Mouse (Mus musculus) intestine, embryonic 14.5 days (tissue): ENCODE measurements around the gene Pld1. TPM values are rescaled to one million over a fixed set of nuclear protein-coding genes. Genes with fewer than 3 reads are reported as not detected.

Experiments
- ATAC-seq: fragments of 200-750 bp; cut with Nextera tagmentation; replicated peaks from 2 replicates; pipeline ENCODE4 v1.8.0; 2017; ENCODE audit warnings: low read depth, moderate number of reproducible peaks, moderate TSS enrichment, moderate library complexity; ENCODE audit not compliant: low FRiP score, low TSS enrichment
- DNase-seq: peaks from one replicate; pipeline ENCODE4 v3.0.0-alpha.2; 2018; ENCODE audit warnings: low spot score
- H3K27ac ChIP-seq: fragments of 300-500 bp; sonication (generic); 2 replicates; pipeline ENCODE4 v1.5.1; 2014; ENCODE audit warnings: low read depth, mild to moderate bottlenecking, control low read depth
- H3K27me3 ChIP-seq: fragments of 300-500 bp; sonication (generic); replicated peaks from 2 replicates; pipeline ENCODE4 v1.6.1; 2014; ENCODE audit warnings: low read length, control low read depth; ENCODE audit not compliant: control insufficient read depth, insufficient read depth
- H3K36me3 ChIP-seq: fragments of 300-500 bp; sonication (generic); 2 replicates; pipeline ENCODE4 v1.6.1; 2014; ENCODE audit warnings: low read length, control low read depth; ENCODE audit not compliant: control insufficient read depth, insufficient read depth
- H3K4me1 ChIP-seq: fragments of 300-500 bp; sonication (generic); replicated peaks from 2 replicates; pipeline ENCODE4 v1.6.1; 2014; ENCODE audit warnings: low read length, control low read depth, mixed read lengths; ENCODE audit not compliant: control insufficient read depth, insufficient read depth
- H3K4me2 ChIP-seq: fragments of 300-500 bp; sonication (generic); 2 replicates; pipeline ENCODE4 v1.6.1; 2014; ENCODE audit warnings: low read length
- H3K4me3 ChIP-seq: fragments of 300-500 bp; sonication (generic); 2 replicates; pipeline ENCODE4 v1.5.1; 2014; ENCODE audit warnings: low read depth, low read length, control low read depth, mixed read lengths
- H3K9ac ChIP-seq: fragments of 300-500 bp; sonication (generic); 2 replicates; pipeline ENCODE4 v1.6.1; 2014; ENCODE audit warnings: mild to moderate bottlenecking, low read length
- H3K9me3 ChIP-seq: fragments of 300-500 bp; sonication (generic); 2 replicates; pipeline ENCODE4 v1.6.1; 2016; ENCODE audit warnings: low read length, control low read depth; ENCODE audit not compliant: control insufficient read depth
- WGBS: fragments of 180-500 bp; shearing (Covaris S2); extraction: QIAGEN DNeasy Blood & Tissue Kit; methylation state at CpG from one replicate; pipeline ENCODE4 v1.1.7; 2014; 5-methylcytosine and 5-hydroxymethylcytosine counted together
- polyA plus RNA-seq: library from polyadenylated mRNA; unstranded; fragments of >200 nt; fragmentation: Nextera tagmentation; extraction: Ambion mirVana; gene quantifications from 2 replicates; pipeline ENCODE4 v1.2.1, GENCODE M21; 2014

The Pld1 gene
- polyA plus RNA-seq, 1 experiment from 2014 or later, result 7.9 TPM

DNA sequence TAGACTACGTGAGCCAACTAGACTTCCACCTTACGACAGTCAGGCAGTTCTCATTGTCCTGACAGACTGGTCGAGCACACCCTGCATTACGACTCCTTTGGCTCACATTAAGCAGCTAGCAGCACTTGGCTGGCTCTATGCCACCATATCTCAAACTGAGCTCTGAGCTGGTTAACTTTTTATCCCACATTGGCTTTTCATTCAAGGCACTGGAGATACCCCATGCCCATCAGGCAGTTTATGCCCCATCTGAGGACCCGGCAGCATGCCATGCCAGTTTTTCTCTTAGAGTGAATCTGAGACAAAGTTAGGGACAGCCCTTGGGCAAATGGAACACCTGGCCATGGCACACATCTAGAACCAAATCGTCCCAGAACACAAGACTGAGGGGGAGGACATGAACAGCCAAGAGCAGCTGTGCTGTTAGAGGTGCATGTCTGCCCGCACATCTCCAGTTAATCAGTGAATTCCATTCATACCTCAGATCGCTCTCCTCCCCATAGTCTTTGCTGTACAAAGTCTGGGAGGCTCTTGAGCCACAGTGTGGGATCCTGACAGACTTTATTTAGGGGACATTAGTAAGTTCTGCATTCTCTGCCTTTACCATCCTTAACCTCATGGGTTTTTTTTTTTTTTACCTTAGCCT lies 49.5 kb downstream of the Pld1 start:
- Histone ChIP-seq H3K4me3 (no peak overlapping the region), H3K36me3 (no peaks in the 10 kb centered on the region), H3K9ac (no peak overlapping the region), H3K27ac (no peak overlapping the region), H3K4me1 (peaks cover 13% of the 10 kb centered on the region), H3K9me3 (no peaks in the 10 kb centered on the region), H3K4me2 (no peak overlapping the region), H3K27me3 (no peaks in the 10 kb centered on the region)
- ATAC-seq, result no peak
- DNase-seq, result no peak
- WGBS, result 43% methylated on average over 8 of the region's 8 CpGs

DNA sequence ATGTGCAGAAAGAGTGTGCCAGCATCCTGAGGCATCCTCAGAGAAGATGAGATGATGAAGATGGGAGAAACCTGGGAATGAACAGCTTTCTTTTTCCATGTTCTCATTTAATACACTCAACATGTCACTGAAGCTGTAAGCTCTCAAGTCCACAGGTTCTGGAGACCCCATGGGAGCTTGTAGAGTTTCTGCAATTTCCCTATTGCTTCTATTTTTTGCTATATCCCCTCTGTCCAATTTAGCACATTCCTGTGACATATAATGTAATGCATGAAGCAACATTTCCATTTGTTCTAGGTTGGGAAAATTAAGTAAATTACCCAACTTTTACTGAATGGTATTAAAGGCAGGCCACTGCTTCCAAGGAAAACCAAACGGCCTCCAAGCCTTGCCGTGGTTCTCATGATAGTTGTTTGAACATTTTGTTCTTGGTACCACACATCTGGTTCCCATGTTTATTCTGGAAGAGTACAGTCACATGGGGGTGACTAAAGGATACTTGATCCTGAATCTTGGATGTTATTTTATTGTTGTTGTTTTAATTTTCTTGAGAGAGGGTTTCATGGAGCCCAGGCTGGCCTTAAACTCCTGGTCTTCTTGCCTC lies 52.7 kb downstream of the Pld1 start:
- Histone ChIP-seq H3K4me2 (no peak overlapping the region), H3K9me3 (no peaks in the 10 kb centered on the region), H3K27me3 (no peaks in the 10 kb centered on the region), H3K9ac (no peak overlapping the region), H3K4me3 (no peak overlapping the region), H3K4me1 (peaks cover 6% of the 10 kb centered on the region), H3K36me3 (no peaks in the 10 kb centered on the region), H3K27ac (no peak overlapping the region)
- DNase-seq (no peak), ATAC-seq (no peak)
- 82% methylated on average over 2 of the region's 2 CpGs for WGBS

DNA sequence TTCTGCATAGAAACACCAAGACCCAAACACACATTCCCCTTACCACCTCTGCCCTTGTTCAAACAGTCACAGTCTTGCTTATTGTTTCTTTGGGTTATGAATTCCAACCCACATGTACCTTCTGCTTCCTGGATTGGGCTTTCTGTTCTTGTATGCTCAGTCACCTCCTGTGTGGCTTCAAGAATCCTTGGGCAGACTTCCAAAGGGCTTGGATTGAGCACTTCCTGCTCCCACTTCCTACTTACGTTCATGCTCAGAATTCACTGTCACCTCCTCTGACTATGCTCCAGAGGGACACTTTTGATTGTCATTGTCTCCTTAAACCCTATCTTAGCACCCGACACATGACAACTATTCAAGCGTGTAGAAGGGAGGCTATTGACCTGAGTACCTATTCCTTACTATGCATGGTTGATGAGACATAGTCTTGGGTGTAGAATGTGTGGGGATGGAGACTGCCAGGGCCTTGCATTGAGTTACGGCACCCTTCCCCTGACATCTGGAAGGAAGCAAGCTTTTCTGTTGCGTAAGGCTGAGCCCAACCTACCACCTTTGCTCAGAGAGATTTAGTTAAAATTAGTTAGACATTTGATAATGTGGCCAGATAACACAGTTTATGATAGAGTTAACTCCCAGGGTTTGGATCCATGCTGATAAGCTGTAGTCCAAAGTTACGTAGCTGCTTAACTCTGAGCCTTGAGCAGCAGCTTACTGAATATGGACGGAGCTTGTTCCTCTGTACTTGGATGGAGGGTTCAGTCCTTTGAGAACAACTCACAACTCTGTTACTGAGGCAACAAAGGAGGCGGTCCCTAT lies 55.9 kb downstream of the Pld1 start:
- Histone ChIP-seq H3K27me3 (no peaks in the 10 kb centered on the region), H3K9ac (no peak overlapping the region), H3K4me3 (no peak overlapping the region), H3K36me3 (no peaks in the 10 kb centered on the region), H3K4me1 (no peaks in the 10 kb centered on the region), H3K4me2 (no peak overlapping the region), H3K9me3 (no peaks in the 10 kb centered on the region), H3K27ac (no peak overlapping the region)
- WGBS, result 86% methylated on average over 8 of the region's 8 CpGs
- no peak for DNase-seq
- no peak for ATAC-seq

DNA sequence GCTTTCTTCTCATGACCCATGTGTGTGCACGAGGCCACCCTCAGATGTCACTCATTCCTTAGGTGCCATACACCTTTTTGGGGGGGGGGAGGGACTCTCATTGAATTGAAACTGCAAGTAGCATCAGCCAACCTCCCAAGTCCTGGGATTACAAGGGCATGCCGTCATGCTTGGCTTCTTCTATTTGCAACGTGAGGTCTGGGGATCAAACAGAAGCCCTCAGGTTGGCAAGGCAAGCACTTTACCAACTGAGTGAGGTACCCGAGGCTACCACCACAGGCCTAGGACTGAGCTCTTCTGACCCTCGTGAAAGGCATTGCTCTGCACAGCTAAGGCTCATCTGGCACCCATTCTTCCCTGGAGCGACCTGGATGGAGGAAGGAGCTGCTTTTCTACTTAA lies 65.8 kb downstream of the Pld1 start:
- Histone ChIP-seq H3K27ac (no peak overlapping the region), H3K4me3 (no peak overlapping the region), H3K4me1 (no peaks in the 10 kb centered on the region), H3K9ac (no peak overlapping the region), H3K9me3 (peaks cover 4% of the 10 kb centered on the region; the same call in 1 of the 2 replicates), H3K36me3 (no peaks in the 10 kb centered on the region), H3K27me3 (no peaks in the 10 kb centered on the region), H3K4me2 (no peak overlapping the region)
- WGBS, result 78% methylated on average over 6 of the region's 6 CpGs
- DNase-seq, result peak; percentile 25
- no peak for ATAC-seq

DNA sequence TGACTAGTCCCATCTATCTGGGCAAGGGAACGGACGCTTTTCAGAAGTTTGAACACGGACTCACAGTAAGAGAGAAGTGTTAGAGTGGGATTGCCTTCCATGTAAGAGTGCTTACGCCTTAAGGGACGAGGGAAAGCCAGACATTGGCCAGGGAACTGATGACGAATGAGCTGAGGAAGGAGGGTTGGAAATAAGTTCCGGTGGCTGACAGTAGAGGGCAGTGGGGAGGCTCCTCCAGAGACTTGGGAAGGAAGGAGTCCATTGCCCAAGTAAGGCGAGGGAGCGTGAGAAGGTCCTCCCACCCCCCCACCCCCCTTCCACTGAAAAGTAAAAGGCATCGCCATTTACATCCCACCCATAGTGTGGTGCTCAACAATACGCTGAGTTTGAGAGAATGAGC lies 69.2 kb downstream of the Pld1 start:
- Histone ChIP-seq H3K4me3 (no peak overlapping the region), H3K27me3 (no peaks in the 10 kb centered on the region), H3K4me1 (no peaks in the 10 kb centered on the region), H3K4me2 (no peak overlapping the region), H3K9ac (no peak overlapping the region), H3K9me3 (no peaks in the 10 kb centered on the region), H3K36me3 (no peaks in the 10 kb centered on the region), H3K27ac (no peak overlapping the region)
- no peak for DNase-seq
- WGBS, result 83% methylated on average over 11 of the region's 11 CpGs
- no peak for ATAC-seq

DNA sequence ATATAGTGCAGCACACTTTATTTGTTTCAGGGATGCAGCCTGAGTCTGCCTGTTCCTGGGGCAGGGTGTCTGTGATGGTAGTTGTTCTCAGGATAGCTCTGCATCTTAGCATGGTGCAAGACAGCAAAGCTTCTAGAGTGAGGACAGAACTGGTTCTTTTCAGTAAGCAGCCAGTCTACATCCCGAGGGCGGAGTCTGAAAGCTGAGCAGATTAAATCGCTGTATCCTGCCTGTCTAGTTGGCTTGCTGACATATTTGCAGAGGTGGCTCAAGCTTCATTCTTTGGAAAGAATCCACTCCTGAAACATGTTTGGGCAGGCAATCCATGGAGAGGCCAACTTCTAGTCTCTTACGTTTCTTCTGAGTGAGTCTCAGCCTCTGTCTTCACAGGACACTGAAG lies 69.9 kb downstream of the Pld1 start:
- DNase-seq (no peak), ATAC-seq (no peak)
- Histone ChIP-seq H3K4me1 (no peaks in the 10 kb centered on the region), H3K4me2 (no peak overlapping the region), H3K4me3 (no peak overlapping the region), H3K27me3 (no peaks in the 10 kb centered on the region), H3K36me3 (no peaks in the 10 kb centered on the region), H3K9ac (no peak overlapping the region), H3K27ac (no peak overlapping the region), H3K9me3 (no peaks in the 10 kb centered on the region)
- 70% methylated on average over 4 of the region's 4 CpGs for WGBS

DNA sequence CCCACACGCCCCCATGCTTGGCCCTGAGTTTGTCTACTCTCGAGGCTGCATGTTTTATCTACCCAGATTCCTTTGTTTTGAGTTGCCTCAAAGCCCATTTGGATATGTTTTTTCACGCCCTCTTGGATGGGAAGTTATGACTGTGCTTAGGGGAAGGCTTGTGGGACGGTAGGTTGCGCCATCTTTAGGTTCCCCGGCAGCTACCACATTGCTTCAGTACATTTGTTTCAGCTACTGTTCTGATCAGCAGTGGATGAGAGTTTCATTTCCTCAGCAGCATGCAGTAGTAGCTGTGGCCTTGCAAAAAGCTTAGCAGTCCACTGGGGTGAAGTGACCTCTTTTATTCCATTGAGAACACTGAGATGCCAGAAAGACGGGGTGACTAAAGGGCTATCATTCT lies 73.7 kb downstream of the Pld1 start:
- Histone ChIP-seq H3K27ac (no peak overlapping the region), H3K9ac (no peak overlapping the region), H3K36me3 (no peaks in the 10 kb centered on the region), H3K4me2 (no peak overlapping the region), H3K27me3 (no peaks in the 10 kb centered on the region), H3K9me3 (no peaks in the 10 kb centered on the region), H3K4me1 (no peaks in the 10 kb centered on the region), H3K4me3 (no peak overlapping the region)
- ATAC-seq (no peak), DNase-seq (no peak)
- WGBS, result 81% methylated on average over 7 of the region's 7 CpGs

DNA sequence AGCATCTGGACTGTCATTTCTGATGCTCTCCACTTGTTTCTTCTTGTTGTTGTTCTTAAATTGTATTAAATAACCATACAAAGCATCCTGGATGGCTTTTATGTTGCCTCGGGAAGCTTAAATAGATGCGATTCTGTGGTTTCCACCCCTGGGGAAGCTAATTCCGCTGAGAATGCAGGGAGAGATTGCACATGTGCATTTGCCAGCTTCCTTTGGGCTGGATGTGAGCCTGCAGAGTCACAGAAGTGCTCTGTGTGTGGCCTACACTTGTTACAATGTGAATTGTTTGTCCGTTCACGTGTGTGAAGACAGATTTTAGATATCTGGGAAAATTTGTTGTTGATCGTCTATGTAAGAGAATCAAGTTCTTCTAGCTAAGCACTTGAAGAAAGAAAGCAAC lies 74.9 kb downstream of the Pld1 start:
- no peak overlapping the region for H3K9ac ChIP-seq
- whole genome bisulfite sequencing, result 63% methylated on average over 6 of the region's 6 CpGs
- ATAC-seq (no peak), DNase-seq (no peak)
- peaks cover 3% of the 10 kb centered on the region; the same call in 1 of the 2 replicates for H3K9me3 ChIP-seq
- no peaks in the 10 kb centered on the region for H3K27me3 ChIP-seq
- H3K27ac ChIP-seq, result no peak overlapping the region
- no peak overlapping the region for H3K4me2 ChIP-seq
- no peaks in the 10 kb centered on the region for H3K36me3 ChIP-seq
- no peak overlapping the region for H3K4me3 ChIP-seq
- no peaks in the 10 kb centered on the region for H3K4me1 ChIP-seq
